Mouse (Mus musculus) ZHBTc4 (cell line): ENCODE data around the gene Cnnm1.
"Not testable (repeated sequence)": the region's sequence is repeated elsewhere in the genome, so short reads cannot be mapped to it uniquely, and the experiment has no call there.

Experiments used
- DNase-seq: peaks from one replicate; pipeline ENCODE4 v3.0.0-alpha.2; 2011; ENCODE audit warnings: low read depth, low spot score

Cnnm1 gene

GRCm38 (mm10) chr19:43465601-43466255, 25.5 kb downstream of the Cnnm1 start:
- no peak for DNase-seq

- DNase-seq = peak; percentile 11
Observed at GRCm38 (mm10) chr19:43467927-43468685, 27.9 kb downstream of the Cnnm1 start.

GRCm38 (mm10) chr19:43469333-43469732, 29.1 kb downstream of the Cnnm1 start:
- no peak for DNase-seq

GRCm38 (mm10) chr19:43472331-43472730, 32.1 kb downstream of the Cnnm1 start:
- DNase-seq = peak; percentile 83

- DNase-seq = no peak
Observed at GRCm38 (mm10) chr19:43472781-43473180, 32.5 kb downstream of the Cnnm1 start.

- no peak for DNase-seq
Observed at GRCm38 (mm10) chr19:43475642-43476041, 35.4 kb downstream of the Cnnm1 start.

GRCm38 (mm10) chr19:43476063-43476462, 35.8 kb downstream of the Cnnm1 start:
- DNase-seq = no peak

- no peak for DNase-seq
Observed at GRCm38 (mm10) chr19:43477436-43477835, 37.2 kb downstream of the Cnnm1 start.

GRCm38 (mm10) chr19:43478891-43479290, 38.7 kb downstream of the Cnnm1 start:
- DNase-seq = peak; percentile 83

- no peak for DNase-seq
Observed at GRCm38 (mm10) chr19:43479431-43479830, 39.2 kb downstream of the Cnnm1 start.

- no peak for DNase-seq
Observed at GRCm38 (mm10) chr19:43480512-43480911, 40.3 kb downstream of the Cnnm1 start.

- peak; percentile 68 for DNase-seq
Observed at GRCm38 (mm10) chr19:43487429-43487828, 47.2 kb downstream of the Cnnm1 start.

- peak; percentile 81 for DNase-seq
Observed at GRCm38 (mm10) chr19:43493316-43493715, 53.1 kb downstream of the Cnnm1 start.

- DNase-seq = no peak
Observed at GRCm38 (mm10) chr19:43493878-43494277, 53.6 kb downstream of the Cnnm1 start.

- no peak for DNase-seq
Observed at GRCm38 (mm10) chr19:43494914-43495313, 54.7 kb downstream of the Cnnm1 start.

GRCm38 (mm10) chr19:43495846-43496245, 55.6 kb downstream of the Cnnm1 start:
- peak; percentile 83 for DNase-seq

GRCm38 (mm10) chr19:43497440-43497839, 57.2 kb downstream of the Cnnm1 start:
- DNase-seq = no peak

- DNase-seq = peak; percentile 93
Observed at GRCm38 (mm10) chr19:43498874-43499273, 58.6 kb downstream of the Cnnm1 start.

- peak; percentile 68 for DNase-seq
Observed at GRCm38 (mm10) chr19:43502630-43503029, 62.4 kb downstream of the Cnnm1 start.

- not testable (repeated sequence) for DNase-seq
Observed at GRCm38 (mm10) chr19:43503593-43503992, 63.4 kb downstream of the Cnnm1 start.

GRCm38 (mm10) chr19:43505441-43505840, 65.2 kb downstream of the Cnnm1 start:
- peak; percentile 87 for DNase-seq

GRCm38 (mm10) chr19:43510436-43511220, 70.4 kb downstream of the Cnnm1 start:
- peak; percentile 73 for DNase-seq
